ENCODE assay signal across 8 mouse cellular contexts in genomic region chr8:61225581-61226395, GRCm38 (mm10). TPM values are rescaled to one million over a fixed set of nuclear protein-coding genes. Genes with fewer than 3 reads are reported as not detected.
DNase-seq lines count a peak whose midpoint lies in the region; ATAC-seq and TF ChIP-seq lines count a peak whose summit lies in the region.

No protein-coding gene starts in this region.

- DNase-seq in liver, embryonic 11.5 days (ENCODE audit: low spot score) = no peak
- no peak for DNase-seq in cerebellum, adult 11-12 months
- no peak for DNase-seq in ovary, postnatal 10 days (ENCODE audit: low spot score)
- no peak for DNase-seq in cerebellum, postnatal 4 days (ENCODE audit: low spot score in 2 of 2)

- peaks cover 4% of the 10 kb centered on the region for H3K36me3 ChIP-seq in ES-Bruce4 (ENCODE audit: control insufficient read depth, insufficient read depth, low read length, poor library complexity, severe bottlenecking)
- no peaks in the 10 kb centered on the region for H3K36me3 ChIP-seq in embryonic facial prominence, embryonic 12.5 days
- H3K36me3 ChIP-seq in hindbrain, embryonic 15.5 days = no peaks in the 10 kb centered on the region
- no peaks in the 10 kb centered on the region for H3K36me3 ChIP-seq in liver, embryonic 11.5 days (ENCODE audit: control insufficient read depth, insufficient read depth, low read length)
- H3K36me3 ChIP-seq in stomach, embryonic 16.5 days (ENCODE audit: control insufficient read depth, insufficient read depth, low read length) = peaks cover 4% of the 10 kb centered on the region; the same call in 1 of the 2 replicates

- ATAC-seq in embryonic facial prominence, embryonic 12.5 days (ENCODE audit: insufficient number of reproducible peaks, insufficient read depth, low FRiP score, low TSS enrichment) = no peak
- ATAC-seq in hindbrain, embryonic 15.5 days (ENCODE audit: low FRiP score, low read depth) = no peak
- ATAC-seq in liver, embryonic 11.5 days (replicated peaks; ENCODE audit: low FRiP score) = no peak
- no peak for ATAC-seq in stomach, embryonic 16.5 days (ENCODE audit: insufficient read depth, low FRiP score)

- no peak for TF ChIP-seq EP300 in ES-Bruce4 (IDR thresholded peaks at IDR 0.05; ENCODE audit: insufficient read depth, low read depth, low read length)

- H3K4me3 ChIP-seq in ES-Bruce4 (ENCODE audit: low read depth, low read length) = 0 out of 2 replicates have a peak overlapping the region, but pooled peaks have one; percentile 1
- peak overlapping the region; percentile 81 for H3K4me3 ChIP-seq in embryonic facial prominence, embryonic 12.5 days
- peak overlapping the region; percentile 92 for H3K4me3 ChIP-seq in hindbrain, embryonic 15.5 days
- peak overlapping the region; percentile 78 for H3K4me3 ChIP-seq in liver, embryonic 11.5 days (ENCODE audit: low read depth, low read length)
- peak overlapping the region; percentile 81 for H3K4me3 ChIP-seq in stomach, embryonic 16.5 days (replicated peaks; ENCODE audit: low read length)

- no peaks in the 10 kb centered on the region; the same call in 1 of the 2 replicates for H3K27me3 ChIP-seq in ES-Bruce4 (ENCODE audit: control insufficient read depth, insufficient read depth, low read length, poor library complexity, severe bottlenecking)
- no peaks in the 10 kb centered on the region for H3K27me3 ChIP-seq in embryonic facial prominence, embryonic 12.5 days
- no peaks in the 10 kb centered on the region for H3K27me3 ChIP-seq in hindbrain, embryonic 15.5 days
- 0 out of 2 replicates have a peak, but pooled peaks cover 3% of the 10 kb centered on the region for H3K27me3 ChIP-seq in liver, embryonic 11.5 days (replicated peaks; ENCODE audit: control insufficient read depth, insufficient read depth, low read length)
- H3K27me3 ChIP-seq in stomach, embryonic 16.5 days (ENCODE audit: control insufficient read depth, insufficient read depth, low read length) = no peaks in the 10 kb centered on the region

- TF ChIP-seq CTCF in ES-Bruce4 (IDR thresholded peaks at IDR 0.05; ENCODE audit: low read depth, low read length) = no peak

- no peak for TF ChIP-seq POLR2A in ES-Bruce4 (IDR thresholded peaks at IDR 0.05; ENCODE audit: insufficient read depth, low read length)

- peak overlapping the region; percentile 84 for H3K4me2 ChIP-seq in embryonic facial prominence, embryonic 12.5 days (replicated peaks)
- peak overlapping the region; percentile 91 for H3K4me2 ChIP-seq in hindbrain, embryonic 15.5 days
- H3K4me2 ChIP-seq in liver, embryonic 11.5 days = peak overlapping the region; percentile 71
- peak overlapping the region; percentile 77 for H3K4me2 ChIP-seq in stomach, embryonic 16.5 days (ENCODE audit: low read depth, low read length)

- H3K9me3 ChIP-seq in ES-Bruce4 (replicated peaks; ENCODE audit: control insufficient read depth, insufficient read depth, low read length, poor library complexity, severe bottlenecking) = no peaks in the 10 kb centered on the region
- H3K9me3 ChIP-seq in embryonic facial prominence, embryonic 12.5 days = no peaks in the 10 kb centered on the region
- H3K9me3 ChIP-seq in hindbrain, embryonic 15.5 days = no peaks in the 10 kb centered on the region
- H3K9me3 ChIP-seq in liver, embryonic 11.5 days (ENCODE audit: control insufficient read depth, low read length) = no peaks in the 10 kb centered on the region
- no peaks in the 10 kb centered on the region for H3K9me3 ChIP-seq in stomach, embryonic 16.5 days (replicated peaks; ENCODE audit: control insufficient read depth, low read length)

- H3K27ac ChIP-seq in ES-Bruce4 (ENCODE audit: insufficient read depth, low read length) = no peak overlapping the region
- no peak overlapping the region for H3K27ac ChIP-seq in embryonic facial prominence, embryonic 12.5 days
- 0 out of 2 replicates have a peak overlapping the region, but pooled peaks have one; percentile 40 for H3K27ac ChIP-seq in hindbrain, embryonic 15.5 days (replicated peaks)
- no peak overlapping the region for H3K27ac ChIP-seq in liver, embryonic 11.5 days (ENCODE audit: low read depth, low read length)
- H3K27ac ChIP-seq in stomach, embryonic 16.5 days (ENCODE audit: low read length) = peak overlapping the region; percentile 1; the same call in 1 of the 2 replicates

- H3K4me1 ChIP-seq in ES-Bruce4 (ENCODE audit: control insufficient read depth, insufficient read depth, low read length) = peaks cover 2% of the 10 kb centered on the region
- peaks cover 40% of the 10 kb centered on the region for H3K4me1 ChIP-seq in embryonic facial prominence, embryonic 12.5 days
- peaks cover 47% of the 10 kb centered on the region for H3K4me1 ChIP-seq in hindbrain, embryonic 15.5 days (replicated peaks)
- H3K4me1 ChIP-seq in liver, embryonic 11.5 days (replicated peaks; ENCODE audit: control insufficient read depth, insufficient read depth, low read length) = peaks cover 15% of the 10 kb centered on the region; the same call in 1 of the 2 replicates
- peaks cover 28% of the 10 kb centered on the region for H3K4me1 ChIP-seq in stomach, embryonic 16.5 days (ENCODE audit: control insufficient read depth, insufficient read depth, low read length)

- 38% methylated on average over 20 of the region's 20 CpGs for WGBS in embryonic facial prominence, embryonic 12.5 days
- WGBS in hindbrain, embryonic 15.5 days = 27% methylated on average over 20 of the region's 20 CpGs
- 68% methylated on average over 20 of the region's 20 CpGs for WGBS in liver, embryonic 11.5 days
- 33% methylated on average over 20 of the region's 20 CpGs for WGBS in stomach, embryonic 16.5 days

- 0 out of 2 replicates have a peak overlapping the region, but pooled peaks have one; percentile 4 for H3K9ac ChIP-seq in ES-Bruce4 (ENCODE audit: low read depth, poor library complexity, severe bottlenecking)
- H3K9ac ChIP-seq in embryonic facial prominence, embryonic 12.5 days = peak overlapping the region; percentile 59
- peak overlapping the region; percentile 83 for H3K9ac ChIP-seq in hindbrain, embryonic 15.5 days
- no peak overlapping the region for H3K9ac ChIP-seq in liver, embryonic 11.5 days (ENCODE audit: low read depth, low read length)
- H3K9ac ChIP-seq in stomach, embryonic 16.5 days (ENCODE audit: low read length) = peak overlapping the region; percentile 88

RNA-seq across cellular contexts. Expression of gene Sh3rf1, which starts 2.1 kb away (rescaled TPM):
- 19.0 and 20.4 TPM in 2 replicates for polyA plus RNA-seq in ES-Bruce4 (2011; ENCODE audit: insufficient read depth, insufficient read length, low read depth, missing spikeins)
- polyA plus RNA-seq in embryonic facial prominence, embryonic 12.5 days (2016; fragmentation: Nextera tagmentation; extraction: Ambion mirVana) = 15.5 and 16.0 TPM in 2 replicates
- 25.8 and 28.0 TPM in 2 replicates for polyA plus RNA-seq in hindbrain, embryonic 15.5 days (2015; fragmentation: Nextera tagmentation; extraction: Ambion mirVana)
- 6.7 and 7.1 TPM in 2 replicates for polyA plus RNA-seq in liver, embryonic 11.5 days (2014; fragmentation: Nextera tagmentation; extraction: Ambion mirVana)
- polyA plus RNA-seq in stomach, embryonic 16.5 days (2015; fragmentation: Nextera tagmentation; extraction: Ambion mirVana) = 10.2 and 11.0 TPM in 2 replicates

Comparison
In these comparisons a context has a peak if more than half of its experiments do, and no peak if none do; other contexts are left out.
1. H3K27ac ChIP-seq: peak in hindbrain, embryonic 15.5 days (single experiment) and stomach, embryonic 16.5 days (single experiment); none in ES-Bruce4 (single experiment), embryonic facial prominence, embryonic 12.5 days (single experiment) and liver, embryonic 11.5 days (single experiment).
2. H3K4me3 ChIP-seq: peak in every context shown above with its lines; median percentile 92 in hindbrain, embryonic 15.5 days; 81 in embryonic facial prominence, embryonic 12.5 days; 81 in stomach, embryonic 16.5 days; 78 in liver, embryonic 11.5 days; 1 in ES-Bruce4.
3. Peak in every context shown above with its lines, with median percentiles within 50 percentile points of each other: H3K4me2 ChIP-seq.